Mouse (Mus musculus) heart, embryonic 15.5 days (tissue): ENCODE data around the gene 4930432K21Rik. TPM values are rescaled to one million over a fixed set of nuclear protein-coding genes. Genes with fewer than 3 reads are reported as not detected.

ENCODE experiments used
- ATAC-seq: fragments of 200-750 bp; cut with Nextera tagmentation; replicated peaks from 2 replicates; pipeline ENCODE4 v1.8.0; 2017; ENCODE audit warnings: low read depth, moderate TSS enrichment; ENCODE audit not compliant: insufficient number of reproducible peaks, insufficient read depth, low FRiP score
- H3K27ac ChIP-seq: fragments of 300-500 bp; sonication (generic); 2 replicates; pipeline ENCODE4 v1.5.1; 2015; ENCODE audit warnings: mild to moderate bottlenecking, inconsistent platforms
- H3K27me3 ChIP-seq: fragments of 300-500 bp; sonication (generic); 2 replicates; pipeline ENCODE4 v1.6.1; 2015; ENCODE audit warnings: inconsistent platforms
- H3K36me3 ChIP-seq: fragments of 300-500 bp; sonication (generic); 2 replicates; pipeline ENCODE4 v1.6.1; 2015; ENCODE audit warnings: mild to moderate bottlenecking, inconsistent platforms
- H3K4me1 ChIP-seq: fragments of 300-500 bp; sonication (generic); replicated peaks from 2 replicates; pipeline ENCODE4 v1.6.1; 2015; ENCODE audit warnings: inconsistent platforms
- H3K4me2 ChIP-seq: fragments of 300-500 bp; sonication (generic); 2 replicates; pipeline ENCODE4 v1.6.1; 2015; ENCODE audit warnings: inconsistent platforms, mild to moderate bottlenecking, moderate library complexity
- H3K4me3 ChIP-seq: fragments of 300-500 bp; sonication (generic); 2 replicates; pipeline ENCODE4 v1.5.1; 2015; ENCODE audit warnings: mild to moderate bottlenecking, inconsistent platforms
- H3K9ac ChIP-seq: fragments of 300-500 bp; sonication (generic); 2 replicates; pipeline ENCODE4 v1.6.1; 2015; ENCODE audit warnings: mild to moderate bottlenecking, inconsistent platforms
- H3K9me3 ChIP-seq: fragments of 300-500 bp; sonication (generic); replicated peaks from 2 replicates; pipeline ENCODE4 v1.6.1; 2016; ENCODE audit warnings: inconsistent platforms
- WGBS: fragments of 180-500 bp; shearing (Covaris S2); methylation state at CpG from one replicate; pipeline ENCODE4 v1.1.7; 2015; ENCODE audit warnings: mixed read lengths; 5-methylcytosine and 5-hydroxymethylcytosine counted together
- polyA plus RNA-seq: library from polyadenylated mRNA; unstranded; fragments of >200 nt; fragmentation: Nextera tagmentation; extraction: Ambion mirVana; gene quantifications from 2 replicates; pipeline ENCODE4 v1.2.1, GENCODE M21; 2015

4930432K21Rik gene
- polyA plus RNA-seq, 1 experiment from 2014 or later = 0.60 TPM

GRCm38 (mm10) chr8:84183261-84184084 lies 35.6 kb downstream of the 4930432K21Rik start:
- H3K9me3 ChIP-seq = no peaks in the 10 kb centered on the region
- WGBS = 1% methylated on average over 79 of the region's 87 CpGs
- ATAC-seq = peak; percentile 29
- H3K27me3 ChIP-seq = no peaks in the 10 kb centered on the region
- peak overlapping the region; percentile 86 for H3K4me2 ChIP-seq
- H3K27ac ChIP-seq = peak overlapping the region; percentile 75
- peak overlapping the region; percentile 63 for H3K4me3 ChIP-seq
- peak overlapping the region; percentile 77 for H3K9ac ChIP-seq
- H3K36me3 ChIP-seq = no peaks in the 10 kb centered on the region
- peaks cover 55% of the 10 kb centered on the region for H3K4me1 ChIP-seq

GRCm38 (mm10) chr8:84184085-84185043 lies 36.5 kb downstream of the 4930432K21Rik start:
- H3K4me1 ChIP-seq = peaks cover 47% of the 10 kb centered on the region
- H3K9ac ChIP-seq = peak overlapping the region; percentile 77
- peak overlapping the region; percentile 86 for H3K4me2 ChIP-seq
- ATAC-seq = no peak
- no peaks in the 10 kb centered on the region for H3K27me3 ChIP-seq
- peak overlapping the region; percentile 63 for H3K4me3 ChIP-seq
- peak overlapping the region; percentile 75 for H3K27ac ChIP-seq
- 20% methylated on average over 21 of the region's 21 CpGs for WGBS
- H3K9me3 ChIP-seq = no peaks in the 10 kb centered on the region
- no peaks in the 10 kb centered on the region for H3K36me3 ChIP-seq

GRCm38 (mm10) chr8:84185117-84185516 lies 37.3 kb downstream of the 4930432K21Rik start, which contains the start of gene Nanos3:
Nanos3 (minus strand) TSS chr8:84185217.
- peak within 1 kb of the TSS; percentile 77 for H3K9ac ChIP-seq
- H3K27me3 ChIP-seq = no peaks in the 10 kb centered on the region
- 95% methylated on average over 7 of the region's 7 CpGs for WGBS
- H3K4me2 ChIP-seq = peak within 1 kb of the TSS; percentile 86
- peaks cover 39% of the 10 kb centered on the region for H3K4me1 ChIP-seq
- no peaks in the 10 kb centered on the region for H3K36me3 ChIP-seq
- no peaks in the 10 kb centered on the region for H3K9me3 ChIP-seq
- H3K4me3 ChIP-seq = peak within 1 kb of the TSS; percentile 63
- no peak for ATAC-seq
- peak within 1 kb of the TSS; percentile 75; the same call in 1 of the 2 replicates for H3K27ac ChIP-seq

GRCm38 (mm10) chr8:84186547-84186946 lies 38.7 kb downstream of the 4930432K21Rik start:
- Histone ChIP-seq H3K9ac (peak overlapping the region; percentile 59), H3K27ac (peak overlapping the region; percentile 72), H3K27me3 (no peaks in the 10 kb centered on the region), H3K36me3 (no peaks in the 10 kb centered on the region), H3K4me3 (peak overlapping the region; percentile 50), H3K4me2 (peak overlapping the region; percentile 94), H3K9me3 (no peaks in the 10 kb centered on the region), H3K4me1 (peaks cover 28% of the 10 kb centered on the region)
- ATAC-seq = peak; percentile 21; the same call in 1 of the 2 replicates
- under 1% methylated on average over 12 of the region's 12 CpGs for WGBS

GRCm38 (mm10) chr8:84187065-84187755 lies 39.4 kb downstream of the 4930432K21Rik start:
- peak; percentile 6; the same call in 1 of the 2 replicates for ATAC-seq
- H3K4me2 ChIP-seq = peak overlapping the region; percentile 94
- peak overlapping the region; percentile 59 for H3K9ac ChIP-seq
- H3K4me1 ChIP-seq = peaks cover 35% of the 10 kb centered on the region
- H3K36me3 ChIP-seq = no peaks in the 10 kb centered on the region
- H3K4me3 ChIP-seq = peak overlapping the region; percentile 50
- no peaks in the 10 kb centered on the region for H3K9me3 ChIP-seq
- WGBS = 5% methylated on average over 21 of the region's 21 CpGs
- peak overlapping the region; percentile 72 for H3K27ac ChIP-seq
- H3K27me3 ChIP-seq = no peaks in the 10 kb centered on the region

GRCm38 (mm10) chr8:84188671-84189070 lies 40.8 kb downstream of the 4930432K21Rik start:
- WGBS = 85% methylated on average over 10 of the region's 10 CpGs
- no peaks in the 10 kb centered on the region for H3K9me3 ChIP-seq
- ATAC-seq = no peak

GRCm38 (mm10) chr8:84189603-84190002 lies 41.8 kb downstream of the 4930432K21Rik start:
- WGBS = 61% methylated on average over 4 of the region's 4 CpGs
- no peaks in the 10 kb centered on the region for H3K27me3 ChIP-seq
- peak overlapping the region; percentile 10; the same call in 1 of the 2 replicates for H3K27ac ChIP-seq
- H3K4me1 ChIP-seq = peaks cover 26% of the 10 kb centered on the region
- no peak overlapping the region for H3K4me3 ChIP-seq
- H3K36me3 ChIP-seq = no peaks in the 10 kb centered on the region
- H3K9me3 ChIP-seq = no peaks in the 10 kb centered on the region
- H3K4me2 ChIP-seq = no peak overlapping the region
- no peak for ATAC-seq
- H3K9ac ChIP-seq = no peak overlapping the region

More at GRCm38 (mm10) chr8:84188671-84189070, 40.8 kb downstream of the 4930432K21Rik start:
- H3K4me1 ChIP-seq = peaks cover 34% of the 10 kb centered on the region
- H3K27me3 ChIP-seq = no peaks in the 10 kb centered on the region
- no peak overlapping the region for H3K27ac ChIP-seq
- H3K36me3 ChIP-seq = no peaks in the 10 kb centered on the region
- no peak overlapping the region for H3K9ac ChIP-seq
- H3K4me2 ChIP-seq = no peak overlapping the region
- no peak overlapping the region for H3K4me3 ChIP-seq

GRCm38 (mm10) chr8:84190191-84190867 lies 42.5 kb downstream of the 4930432K21Rik start:
- peak overlapping the region; percentile 10; the same call in 1 of the 2 replicates for H3K27ac ChIP-seq
- H3K4me3 ChIP-seq = no peak overlapping the region
- no peak overlapping the region for H3K9ac ChIP-seq
- no peaks in the 10 kb centered on the region for H3K9me3 ChIP-seq
- WGBS = 92% methylated on average over 7 of the region's 7 CpGs
- ATAC-seq = no peak
- peaks cover 23% of the 10 kb centered on the region for H3K4me1 ChIP-seq
- no peaks in the 10 kb centered on the region for H3K36me3 ChIP-seq
- no peaks in the 10 kb centered on the region for H3K27me3 ChIP-seq
- H3K4me2 ChIP-seq = no peak overlapping the region

- Histone ChIP-seq H3K36me3 (no peaks in the 10 kb centered on the region), H3K4me1 (peaks cover 19% of the 10 kb centered on the region), H3K27me3 (no peaks in the 10 kb centered on the region), H3K9me3 (no peaks in the 10 kb centered on the region), H3K4me3 (peak overlapping the region; percentile 37), H3K4me2 (peak overlapping the region; percentile 60), H3K9ac (peak overlapping the region; percentile 48), H3K27ac (peak overlapping the region; percentile 88)
- peak; percentile 75 for ATAC-seq
- 10% methylated on average over 13 of the region's 13 CpGs for WGBS
Observed at GRCm38 (mm10) chr8:84192023-84192422, 44.2 kb downstream of the 4930432K21Rik start.

- ATAC-seq = peak; percentile 74
- peak overlapping the region; percentile 48 for H3K9ac ChIP-seq
- H3K9me3 ChIP-seq = no peaks in the 10 kb centered on the region
- peak overlapping the region; percentile 37 for H3K4me3 ChIP-seq
- H3K4me1 ChIP-seq = peaks cover 21% of the 10 kb centered on the region
- WGBS = 3% methylated on average over 33 of the region's 33 CpGs
- H3K4me2 ChIP-seq = peak overlapping the region; percentile 60
- H3K27me3 ChIP-seq = no peaks in the 10 kb centered on the region
- H3K36me3 ChIP-seq = no peaks in the 10 kb centered on the region
- peak overlapping the region; percentile 88 for H3K27ac ChIP-seq
Observed at GRCm38 (mm10) chr8:84192555-84192954, 44.7 kb downstream of the 4930432K21Rik start.
